Mouse (Mus musculus) heart, adult 10 weeks (tissue): ENCODE data around the gene Crip2. TPM values are rescaled to one million over a fixed set of nuclear protein-coding genes. Genes with fewer than 3 reads are reported as not detected.

Source experiments
- polyA plus RNA-seq: library from polyadenylated mRNA; stranded (reverse); fragments of 350-450 nt; fragmentation: Illumina TruSeq; extraction: RNeasy Lipid Tissue Mini Kit (QIAGEN cat#74804); gene quantifications from one replicate; pipeline ENCODE4 v1.2.3, GENCODE M21; 2014; ENCODE audit warnings: low read depth, low replicate concordance

The Crip2 gene
- polyA plus RNA-seq: 1,580 TPM

DNA sequence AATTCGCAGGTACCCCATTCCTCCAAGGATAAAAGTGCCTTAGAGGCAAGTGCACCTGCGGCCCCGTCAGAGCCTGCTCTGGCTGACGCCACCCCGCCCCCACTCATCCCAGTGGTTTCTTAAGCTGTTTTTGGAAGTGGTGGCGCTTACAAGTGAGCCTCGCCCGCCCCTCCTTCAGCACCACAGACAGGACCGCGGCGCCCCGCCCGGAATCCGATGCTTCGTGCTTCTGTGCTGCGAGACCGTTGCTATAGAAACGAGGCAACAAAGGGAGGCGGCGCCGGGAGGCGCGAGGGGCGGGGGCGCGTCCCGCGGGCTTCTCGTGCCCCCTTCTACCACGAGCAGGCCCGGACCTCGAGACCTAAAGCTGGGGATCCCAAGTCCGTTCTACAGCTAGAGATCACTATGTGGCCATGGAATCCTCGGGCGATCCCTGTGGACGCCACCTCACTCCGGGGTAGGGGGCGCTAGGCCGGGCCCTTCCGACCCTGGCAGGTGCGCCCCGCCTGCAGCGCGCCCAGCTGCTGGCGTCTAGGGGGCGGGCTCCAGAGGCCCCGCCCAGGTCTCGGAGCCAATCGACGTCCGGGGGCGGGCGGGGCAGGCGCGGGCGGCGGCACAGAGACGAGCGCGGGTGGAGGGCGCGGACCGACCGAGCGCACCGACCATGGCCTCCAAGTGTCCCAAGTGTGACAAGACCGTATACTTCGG lies at the start of gene Crip2:
TSS of gene Crip2 (plus strand) at position 329 of the 708 bp plus-strand sequence.

DNA sequence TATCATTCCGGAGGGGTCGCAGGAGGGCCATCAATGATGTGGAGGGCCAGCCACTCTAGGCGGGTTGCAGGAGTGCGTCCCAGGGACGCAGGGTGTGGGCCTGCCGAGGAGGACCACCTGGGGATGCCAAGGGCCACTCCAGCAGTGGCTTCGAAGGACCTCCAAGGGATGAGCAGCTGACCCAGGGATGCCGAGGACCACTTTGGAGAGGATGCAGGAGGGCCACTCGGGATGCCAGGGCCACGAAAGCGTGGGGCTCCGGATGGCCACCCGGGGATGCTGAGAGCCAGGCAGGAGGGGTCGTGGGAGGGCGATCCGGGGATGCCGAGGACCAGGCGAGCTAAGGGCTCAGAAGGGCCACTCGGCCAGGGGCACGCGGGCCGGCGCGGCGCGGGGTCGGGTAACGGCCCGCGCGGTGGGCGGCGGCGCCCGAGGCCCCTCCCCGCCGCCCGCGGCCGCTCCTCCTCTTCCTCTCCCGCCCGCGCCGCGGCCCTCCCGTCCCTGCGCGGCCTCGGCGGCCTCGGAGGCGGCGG lies 42.2 kb upstream of the Crip2 start, which contains the start of gene Mta1:
TSS of gene Mta1 (plus strand) at position 530 of the 533 bp plus-strand sequence.

DNA sequence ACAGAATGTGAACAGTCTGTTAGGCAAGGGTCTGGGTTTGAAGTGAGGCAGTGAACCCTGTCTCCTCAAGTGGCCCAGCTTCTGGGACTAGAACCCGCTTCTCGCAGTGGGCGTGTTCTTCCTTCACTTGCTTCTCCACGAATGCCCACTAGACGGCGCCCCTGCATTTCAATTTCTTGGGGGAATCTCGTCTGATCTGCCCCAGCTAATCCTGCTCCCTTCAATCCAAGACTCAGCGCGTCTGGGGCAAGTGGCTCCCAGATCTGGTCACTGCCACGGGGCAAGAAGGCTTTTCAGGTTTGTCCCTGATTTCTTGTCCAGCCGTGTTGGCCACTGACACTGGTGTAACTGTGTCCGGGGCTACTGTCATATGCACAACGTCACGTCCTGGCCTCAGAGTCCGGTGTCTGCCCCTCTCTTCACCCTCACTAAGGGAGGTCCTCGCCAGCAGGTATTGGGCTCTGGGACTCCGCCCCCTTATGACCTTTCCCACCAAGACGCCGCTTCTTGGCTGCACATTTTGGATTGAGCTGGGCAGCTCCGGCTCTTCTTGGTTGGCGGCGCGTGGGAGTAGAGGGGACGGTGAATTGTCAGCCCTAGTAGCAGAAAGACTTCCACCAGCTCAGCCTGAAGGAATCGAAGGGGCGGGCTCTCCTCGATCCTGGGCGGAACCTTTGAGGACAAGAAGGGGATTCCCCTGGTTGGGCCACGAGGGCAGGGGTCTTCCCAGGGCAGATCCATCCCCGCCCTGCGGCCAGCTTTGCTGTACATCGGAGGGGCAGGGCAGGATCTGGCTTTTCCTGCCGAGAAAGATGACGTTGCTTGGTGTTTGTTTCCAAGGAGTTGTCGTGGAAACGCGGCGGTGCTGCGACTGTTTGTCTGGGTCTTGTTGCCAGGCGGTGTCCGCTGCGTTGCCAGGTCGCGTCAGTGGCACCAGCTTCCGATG lies 6.3 kb downstream of the Crip2 start, which contains the start of gene Crip1:
TSS of gene Crip1 (plus strand) at position 205 of the 946 bp plus-strand sequence.

DNA sequence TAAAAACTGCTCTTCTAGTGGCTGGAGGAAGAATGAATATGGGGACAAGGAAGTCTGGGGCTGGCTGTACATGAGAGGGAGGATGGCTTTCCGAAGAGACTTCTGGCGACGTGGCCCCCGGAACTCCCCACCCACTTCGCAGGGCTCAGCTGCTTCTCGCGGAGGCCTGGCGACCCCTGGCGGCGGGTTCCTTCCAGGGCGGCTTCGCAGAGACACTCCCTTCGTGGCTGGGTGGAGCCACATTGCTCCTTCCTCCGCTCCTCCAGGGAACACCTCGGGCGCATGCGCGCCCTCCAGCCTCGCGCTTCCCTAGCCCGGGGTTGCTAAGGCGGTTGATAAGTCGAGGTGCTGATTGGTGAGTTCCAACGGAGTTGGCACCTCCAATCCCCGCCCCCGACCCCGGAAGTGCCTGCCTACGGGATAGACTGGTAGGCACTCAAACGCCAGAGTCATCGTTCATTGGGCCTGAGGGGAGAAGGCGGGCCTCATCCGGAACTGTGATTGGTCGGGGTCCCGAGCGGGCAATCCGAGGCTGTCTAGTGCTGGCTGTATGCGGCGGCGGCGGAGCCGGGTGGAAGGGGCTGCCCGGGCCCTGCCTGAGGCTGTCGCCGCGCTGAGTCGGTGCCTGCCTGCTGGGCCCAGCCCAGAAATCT lies 16.0 kb downstream of the Crip2 start, which contains the start of gene Tedc1:
TSS of gene Tedc1 (plus strand) at position 535 of the 653 bp plus-strand sequence.

DNA sequence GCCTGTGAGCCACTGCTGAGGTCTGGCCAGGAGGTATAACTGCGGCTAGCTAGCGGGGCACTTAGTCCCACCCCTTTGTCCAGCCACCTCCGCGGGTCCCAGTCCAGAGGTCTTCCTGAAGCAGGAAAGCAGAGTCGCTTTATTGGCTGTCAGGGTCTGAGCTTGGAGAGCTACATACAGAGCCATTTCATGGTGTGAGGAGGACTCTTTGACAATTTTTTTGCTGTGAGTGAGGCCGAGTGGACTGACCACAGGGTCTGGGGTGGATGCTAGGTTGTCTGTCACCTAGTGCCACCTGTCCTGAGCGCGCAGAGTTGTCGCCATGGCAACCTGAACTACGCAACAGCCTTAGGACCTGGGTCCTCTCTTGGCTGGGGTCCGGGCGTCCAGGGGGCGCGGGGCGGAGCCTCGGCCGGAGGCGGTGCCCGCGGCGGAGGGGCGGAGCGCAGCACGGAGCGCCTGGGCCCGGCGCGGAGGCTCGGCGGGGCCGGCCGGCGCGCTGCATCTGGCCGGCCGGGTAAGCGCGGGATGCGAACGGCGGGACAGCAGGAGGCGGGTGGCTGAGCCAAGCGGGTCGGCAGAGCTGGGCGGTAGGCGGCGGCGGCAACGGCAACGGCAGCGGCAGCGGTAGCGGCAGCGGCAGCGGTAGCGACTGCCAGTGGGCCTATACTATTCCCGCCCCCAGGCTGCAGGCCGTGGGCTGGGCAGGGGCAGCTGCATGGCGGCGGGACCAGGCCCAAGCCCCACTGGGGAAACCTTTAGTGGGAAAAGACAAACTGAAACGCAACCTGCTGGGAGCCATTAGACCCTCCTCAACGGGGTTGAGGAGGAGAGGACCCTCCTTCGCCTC lies 45.6 kb downstream of the Crip2 start, which contains the start of gene Tmem121:
TSS of gene Tmem121 (plus strand) at position 489 of the 850 bp plus-strand sequence.

Other genes starting within 250 kb of the Crip2 start
- gene Jag2, start 210.5 kb upstream of the Crip2 start, polyA plus RNA-seq: 19.3 TPM
- 9.4 TPM for gene Nudt14, start 198.1 kb upstream of the Crip2 start, polyA plus RNA-seq
- gene Btbd6, start 163.8 kb upstream of the Crip2 start, polyA plus RNA-seq: 21.7 TPM
- 27.8 TPM for gene Brf1, start 139.5 kb upstream of the Crip2 start, polyA plus RNA-seq
- 33.8 TPM for gene Pacs2, start 125.7 kb upstream of the Crip2 start, polyA plus RNA-seq
- gene Tex22, start 65.7 kb upstream of the Crip2 start, polyA plus RNA-seq: not detected
- 33.2 TPM for gene Mta1, start 42.0 kb upstream of the Crip2 start, polyA plus RNA-seq
- 299 TPM for gene Crip1, start 6.1 kb downstream of the Crip2 start, polyA plus RNA-seq
- not detected for gene Tedc1, start 16.2 kb downstream of the Crip2 start, polyA plus RNA-seq
- not detected for gene Tmem121, start 45.7 kb downstream of the Crip2 start, polyA plus RNA-seq